Mouse (Mus musculus) spleen, embryonic (tissue): ENCODE results near the gene Wwtr1.

Experiments used
- CTCF ChIA-PET: fragments of 350-600 bp; sonication (Branson Sonifier 250); formaldehyde crosslinking; loops from one replicate; lab custom pipeline; 2022; lab: Charles Lee

Gene Wwtr1

GRCm38 (mm10) chr3:57448445-57448844, 127.3 kb downstream of the Wwtr1 start:
- CTCF ChIA-PET, result no interaction called here

GRCm38 (mm10) chr3:57447889-57448288, 127.8 kb downstream of the Wwtr1 start:
- CTCF ChIA-PET, result no interaction called here

- CTCF ChIA-PET, result no interaction called here
These were observed 130.0 kb downstream of the Wwtr1 start for GRCm38 (mm10) chr3:57445706-57446105.

- CTCF ChIA-PET, result no interaction called here
These were observed 134.8 kb downstream of the Wwtr1 start for GRCm38 (mm10) chr3:57440956-57441355.

- CTCF ChIA-PET, result no interaction called here
These were observed 140.3 kb downstream of the Wwtr1 start for GRCm38 (mm10) chr3:57435364-57435763.

GRCm38 (mm10) chr3:57431706-57432105, 144.0 kb downstream of the Wwtr1 start:
- CTCF ChIA-PET, result no interaction called here

- CTCF ChIA-PET, result no interaction called here
These were observed 146.2 kb downstream of the Wwtr1 start for GRCm38 (mm10) chr3:57429486-57429885.

GRCm38 (mm10) chr3:57428682-57429464, 146.8 kb downstream of the Wwtr1 start:
- CTCF ChIA-PET, result no interaction called here

GRCm38 (mm10) chr3:57426351-57426750, 149.4 kb downstream of the Wwtr1 start:
- CTCF ChIA-PET, result no interaction called here

- CTCF ChIA-PET, result no interaction called here
These were observed 150.5 kb downstream of the Wwtr1 start, which contains the start of gene Tm4sf4 for GRCm38 (mm10) chr3:57425089-57425730. Gene Tm4sf4, plus strand, starts transcription at chr3:57425314.

- CTCF ChIA-PET, result no interaction called here
These were observed 155.1 kb downstream of the Wwtr1 start for GRCm38 (mm10) chr3:57420660-57421059.

- CTCF ChIA-PET, result no interaction called here
These were observed 155.5 kb downstream of the Wwtr1 start for GRCm38 (mm10) chr3:57420233-57420632.

- CTCF ChIA-PET, result no interaction called here
These were observed 164.2 kb downstream of the Wwtr1 start for GRCm38 (mm10) chr3:57411535-57411934.
